Mouse (Mus musculus) monocyte, adult 2 months (primary cell): Measurements from ENCODE around the gene Thap12.
A peak's percentile ranks its signal among the peaks of the same experiment; 100 is the strongest.

Experiments used
- DNase-seq, 2 experiments: peaks; one replicate each; pipeline ENCODE4 v3.0.0; 2022; ENCODE audit warnings: low spot score in 2 of 2, low read depth in 1 of 2

Gene Thap12

DNA sequence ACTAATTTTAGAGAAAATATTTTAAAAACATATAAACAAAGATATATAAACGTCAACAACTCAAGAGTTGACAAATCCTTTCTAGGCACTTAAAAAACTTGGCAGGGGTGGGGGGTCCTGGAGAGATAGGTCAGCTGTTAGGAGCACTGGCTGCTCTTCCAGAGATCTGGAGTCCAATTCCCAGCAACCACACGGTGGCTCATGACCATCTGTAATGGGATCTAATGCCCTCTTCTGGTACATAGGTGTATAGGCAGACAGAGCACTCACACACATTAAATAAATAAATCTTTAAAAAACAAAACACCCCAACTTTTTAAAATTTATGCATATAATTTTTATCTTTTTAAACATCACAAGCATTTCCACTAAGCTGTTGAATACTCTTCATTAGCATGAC, 5.4 kb upstream of the Thap12 start:
- no peak for DNase-seq

DNA sequence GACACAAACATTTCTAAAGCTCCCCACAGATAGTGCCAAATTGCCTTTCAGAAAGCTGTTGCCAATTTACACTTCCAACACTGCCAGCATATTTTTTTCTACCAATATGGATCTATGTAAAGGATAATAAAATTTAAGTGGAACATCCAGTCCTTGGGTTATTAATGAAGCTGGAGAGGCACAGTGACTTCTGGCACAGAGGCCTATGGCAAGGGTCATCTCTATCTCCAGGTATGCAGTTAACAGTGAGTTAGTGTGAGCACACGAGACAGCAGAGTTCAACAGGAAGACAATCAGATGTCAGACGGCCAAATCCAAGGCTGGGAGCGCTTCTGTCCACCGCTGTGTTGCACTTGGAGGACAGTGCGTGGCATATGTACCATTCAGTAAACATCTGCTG, 4.9 kb upstream of the Thap12 start:
- no peak for DNase-seq

DNA sequence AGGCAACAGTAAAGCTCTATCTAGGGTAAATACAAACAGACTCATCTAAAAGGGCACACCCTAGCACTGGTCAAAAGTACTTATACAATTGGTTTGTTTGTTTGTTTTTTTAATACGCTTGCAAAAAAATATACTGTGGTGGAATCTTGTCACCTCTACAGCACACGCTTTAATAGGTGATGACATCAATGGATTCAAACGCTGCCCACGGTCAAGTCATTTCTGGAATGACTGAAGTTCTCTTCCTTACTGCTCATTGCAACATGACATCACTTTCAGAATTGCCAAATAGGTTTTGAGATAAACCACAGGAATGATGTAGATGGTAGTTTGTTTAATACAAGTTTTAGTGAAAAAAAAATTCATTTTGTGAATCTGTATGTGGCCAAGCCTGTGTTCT, 4.3 kb upstream of the Thap12 start:
- no peak for DNase-seq

DNA sequence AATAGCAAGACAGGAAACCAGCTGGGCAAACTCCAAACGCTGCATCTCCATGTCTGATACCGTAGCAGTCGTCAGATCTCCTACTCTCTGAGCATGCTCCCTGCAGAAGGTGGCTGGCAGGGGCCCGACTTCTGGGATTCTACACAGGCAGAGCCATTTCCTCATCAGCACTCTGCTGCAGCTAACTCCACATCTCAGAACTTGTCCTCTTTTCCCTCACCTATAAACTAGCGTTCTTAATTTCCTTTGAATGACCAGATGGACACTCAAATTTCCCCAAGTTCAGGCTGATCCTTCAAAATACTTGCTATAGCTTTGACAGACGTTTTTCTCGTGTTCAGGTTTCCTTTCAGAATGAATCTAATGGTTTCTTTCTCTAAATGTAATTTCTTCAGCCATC, 1.1 kb upstream of the Thap12 start:
- no peak for DNase-seq

DNA sequence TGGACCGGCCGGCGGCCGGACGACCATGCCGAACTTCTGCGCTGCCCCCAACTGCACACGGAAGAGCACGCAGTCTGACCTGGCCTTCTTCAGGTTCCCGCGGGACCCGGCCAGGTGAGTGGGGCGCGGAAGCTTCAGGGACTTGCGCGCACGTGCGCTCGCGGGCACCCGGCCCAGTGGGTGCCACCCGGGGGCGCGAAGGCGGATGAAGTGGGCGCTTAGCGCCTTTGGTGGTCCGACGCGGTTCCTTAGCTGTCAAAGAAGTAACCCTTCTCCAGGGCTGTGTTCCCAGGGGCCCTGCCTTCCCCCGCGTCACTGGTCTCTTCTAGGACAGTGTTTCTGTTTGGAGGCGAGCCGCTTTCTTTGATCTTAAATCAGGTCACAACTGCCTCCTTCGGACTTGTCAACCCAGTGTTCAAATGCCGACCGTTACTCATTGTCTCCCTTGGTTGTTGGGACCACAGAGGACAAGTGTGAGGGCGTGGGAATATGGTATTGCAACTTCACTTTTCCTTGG, 520 bp downstream of the Thap12 start:
- no peak for DNase-seq

DNA sequence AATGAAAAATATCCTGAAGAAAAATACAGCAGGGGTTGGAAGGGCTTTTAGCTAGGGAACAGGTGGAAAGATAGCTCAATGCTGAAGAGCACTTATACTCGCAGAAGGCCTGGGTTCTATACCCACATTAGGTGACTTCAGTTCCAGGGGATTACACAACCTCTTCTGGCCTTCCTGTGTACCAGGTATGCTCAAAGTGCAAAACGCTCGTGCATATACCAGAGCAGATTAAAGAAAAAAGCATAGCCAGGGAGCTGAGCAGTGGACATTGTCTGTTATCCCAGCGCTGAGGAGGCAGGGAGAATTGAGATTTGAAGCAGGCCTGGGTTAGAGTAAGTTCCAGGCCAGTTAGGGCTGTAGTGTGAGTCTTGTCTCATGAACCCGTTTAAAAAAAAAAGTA, 1.4 kb downstream of the Thap12 start:
- no peak for DNase-seq

DNA sequence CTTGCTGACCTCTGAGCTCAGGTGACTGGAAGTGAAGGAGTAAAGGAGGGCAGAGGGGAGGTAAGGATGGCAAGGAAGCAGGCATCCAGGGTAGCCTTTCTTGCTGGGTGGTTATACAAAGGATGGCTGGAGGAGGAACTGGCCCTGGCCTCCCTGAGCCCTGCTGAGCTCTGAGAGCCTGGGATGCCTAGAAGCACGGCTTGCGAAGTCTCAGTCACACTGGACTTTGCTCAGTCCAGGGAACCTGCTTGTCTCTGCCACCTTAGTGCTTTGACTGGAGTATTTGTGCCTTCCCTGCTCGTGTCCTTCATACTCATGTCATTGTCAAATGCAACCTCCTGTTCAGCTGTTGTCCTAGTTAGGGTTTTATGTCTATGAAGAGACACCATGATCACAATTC, 10.8 kb downstream of the Thap12 start:
- DNase-seq = no peak

DNA sequence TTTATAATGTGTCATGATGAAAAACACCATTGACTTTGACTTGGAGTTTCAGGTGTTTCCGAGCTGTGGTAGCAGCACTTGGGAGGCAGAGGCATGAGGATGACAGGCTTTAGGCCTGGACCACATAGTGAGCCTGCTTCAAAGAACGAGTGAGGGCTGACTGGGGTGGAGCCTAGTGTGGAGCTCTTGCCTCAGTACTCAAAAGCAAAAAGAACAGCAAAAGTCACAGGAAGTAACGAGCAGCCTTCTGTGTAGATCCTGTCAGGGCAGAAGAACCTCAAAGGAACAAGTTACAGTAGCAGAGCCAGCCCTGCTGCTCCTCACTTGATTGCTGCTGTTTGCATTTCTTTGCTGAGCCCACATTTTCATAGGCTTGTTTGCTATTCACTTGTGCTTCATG, 14.5 kb downstream of the Thap12 start:
- DNase-seq = no peak

DNA sequence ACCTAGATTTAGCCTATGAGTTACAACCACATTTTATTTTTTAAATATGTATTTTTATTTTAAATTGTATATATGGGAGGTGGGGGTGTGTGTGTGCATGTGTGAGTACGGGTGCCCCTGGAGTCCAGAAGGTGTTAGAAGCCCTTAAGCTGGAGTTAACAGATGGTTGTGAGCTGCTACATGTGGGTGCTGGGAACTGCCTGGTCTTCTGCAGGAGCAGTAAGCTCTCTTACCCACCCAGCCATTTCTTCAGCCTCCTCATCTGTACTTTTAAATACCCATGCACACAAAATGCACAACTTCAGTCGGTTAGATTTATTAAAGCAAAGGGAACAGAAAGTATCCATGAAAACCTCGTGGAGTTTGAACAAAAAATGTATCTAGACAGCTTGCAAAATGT, 16.9 kb downstream of the Thap12 start:
- DNase-seq = no peak

DNA sequence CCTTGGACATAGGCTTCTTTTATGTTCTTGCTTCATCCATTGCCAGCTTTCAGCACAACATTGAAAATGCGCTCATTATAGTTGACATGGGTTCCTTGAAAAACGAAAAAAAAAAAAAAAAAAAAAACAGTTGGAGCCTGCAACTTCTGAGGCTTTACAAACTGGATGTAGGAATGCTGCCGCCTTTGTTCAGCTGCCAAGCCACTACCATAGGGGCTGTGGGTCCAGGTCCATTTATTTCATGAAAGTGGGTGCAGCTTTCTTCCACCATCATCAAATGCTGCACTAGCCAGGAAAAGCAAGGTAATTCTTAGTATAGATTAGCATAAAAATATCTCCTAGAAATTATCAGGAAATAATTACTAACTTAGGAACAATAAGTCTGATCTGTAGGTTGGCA, 17.8 kb downstream of the Thap12 start:
- DNase-seq = no peak

DNA sequence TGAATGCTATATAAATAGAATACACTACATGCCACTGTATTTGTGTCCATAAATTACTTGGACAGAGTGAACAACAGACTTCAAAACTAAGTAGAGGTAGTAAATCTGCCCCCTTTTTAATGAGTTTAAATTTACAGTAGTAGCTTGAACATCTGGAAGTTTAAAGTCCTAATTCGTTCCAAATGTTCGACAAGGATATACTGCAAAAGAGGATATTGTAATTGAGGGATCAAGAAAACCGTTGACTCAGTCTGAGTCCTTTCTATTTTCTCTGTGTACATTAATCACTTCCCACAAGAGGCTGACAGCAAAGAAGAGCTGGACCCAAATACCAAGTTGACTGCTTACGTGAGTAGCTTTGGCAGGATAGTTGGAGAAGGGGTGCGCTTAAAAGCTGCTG, 18.3 kb downstream of the Thap12 start:
- DNase-seq = no peak

DNA sequence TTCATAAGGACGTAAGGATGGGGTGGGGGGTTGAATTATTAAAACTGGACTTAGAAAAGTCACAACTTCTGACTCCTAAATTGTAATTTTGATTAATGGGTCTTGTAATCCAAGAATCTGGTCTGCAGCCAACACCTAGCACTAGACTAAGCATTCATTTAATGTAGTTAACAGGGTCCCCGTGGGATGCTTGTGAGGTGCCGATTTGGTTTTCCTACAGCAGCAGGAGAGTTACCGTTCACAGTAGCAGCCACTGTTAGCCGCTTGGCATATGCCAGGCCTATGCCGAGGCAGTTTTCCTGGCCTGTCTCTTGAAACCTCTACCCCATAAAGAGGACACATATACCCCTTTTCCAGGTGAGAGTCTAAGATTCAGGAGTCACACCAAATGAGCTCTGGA, 18.7 kb downstream of the Thap12 start:
- no peak for DNase-seq

DNA sequence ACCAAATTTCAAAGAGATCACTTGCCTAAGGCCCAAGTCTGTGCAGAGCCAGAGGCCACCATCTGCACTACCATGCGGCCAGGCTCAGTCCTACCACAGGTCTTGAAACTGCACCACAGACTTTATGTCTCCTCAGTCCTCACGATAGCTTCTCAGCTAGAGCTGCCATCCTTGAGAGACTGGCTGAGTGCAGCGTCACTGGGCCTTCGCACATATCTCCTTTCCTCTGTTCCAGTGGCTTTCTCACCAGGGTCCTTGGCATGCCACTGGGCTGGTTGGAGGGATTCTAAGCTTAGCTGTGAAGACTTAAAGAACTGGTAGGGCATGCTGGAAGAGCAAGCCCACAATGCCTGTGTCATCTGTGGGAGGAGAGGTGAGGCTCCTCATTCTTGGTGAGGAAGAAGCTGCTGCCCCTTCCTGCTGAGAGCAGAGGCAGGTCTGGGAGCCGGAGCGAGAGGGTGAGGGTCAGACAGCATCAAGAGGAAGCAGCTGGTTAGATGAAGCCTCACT, 22.8 kb downstream of the Thap12 start:
- DNase-seq = no peak

DNA sequence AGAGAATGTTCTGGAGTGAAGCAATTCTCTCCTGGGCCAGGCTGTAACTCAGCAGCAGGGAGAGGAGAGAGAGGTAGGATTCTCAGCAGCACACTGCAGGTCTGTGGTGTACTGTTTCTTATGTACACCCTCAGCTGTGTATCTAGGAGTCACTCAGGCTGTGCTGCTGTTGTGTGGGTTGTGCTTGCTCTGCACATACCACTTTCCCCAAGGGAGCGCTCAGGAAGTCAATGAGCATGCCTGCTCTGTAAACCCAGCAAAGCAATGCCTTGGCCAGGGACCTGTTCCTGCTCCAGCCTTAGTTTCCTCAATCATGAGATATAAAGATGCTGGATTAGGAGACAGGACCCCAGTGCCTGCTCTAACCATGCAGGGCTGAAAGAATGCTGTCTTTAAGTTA, 25.1 kb downstream of the Thap12 start:
- no peak for DNase-seq

DNA sequence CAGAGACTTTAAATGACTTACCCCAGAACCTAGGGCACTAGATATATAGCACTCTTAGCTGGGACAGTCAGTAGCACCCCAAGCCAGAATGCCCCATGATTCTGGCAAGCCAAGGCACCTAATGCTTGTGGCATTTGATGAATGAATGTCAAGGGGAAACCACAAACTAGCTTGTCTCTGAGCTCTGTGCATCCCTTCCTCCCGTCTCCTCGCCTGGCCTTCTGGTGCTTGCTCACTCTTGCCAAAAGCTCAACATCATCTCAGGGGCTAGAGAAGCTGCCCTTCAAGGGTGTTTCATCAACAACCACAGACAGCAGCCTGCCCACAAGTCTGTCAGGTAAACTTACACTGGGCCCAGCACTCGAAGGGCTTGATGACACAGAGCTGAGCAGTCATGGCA, 25.6 kb downstream of the Thap12 start:
- no peak for DNase-seq

DNA sequence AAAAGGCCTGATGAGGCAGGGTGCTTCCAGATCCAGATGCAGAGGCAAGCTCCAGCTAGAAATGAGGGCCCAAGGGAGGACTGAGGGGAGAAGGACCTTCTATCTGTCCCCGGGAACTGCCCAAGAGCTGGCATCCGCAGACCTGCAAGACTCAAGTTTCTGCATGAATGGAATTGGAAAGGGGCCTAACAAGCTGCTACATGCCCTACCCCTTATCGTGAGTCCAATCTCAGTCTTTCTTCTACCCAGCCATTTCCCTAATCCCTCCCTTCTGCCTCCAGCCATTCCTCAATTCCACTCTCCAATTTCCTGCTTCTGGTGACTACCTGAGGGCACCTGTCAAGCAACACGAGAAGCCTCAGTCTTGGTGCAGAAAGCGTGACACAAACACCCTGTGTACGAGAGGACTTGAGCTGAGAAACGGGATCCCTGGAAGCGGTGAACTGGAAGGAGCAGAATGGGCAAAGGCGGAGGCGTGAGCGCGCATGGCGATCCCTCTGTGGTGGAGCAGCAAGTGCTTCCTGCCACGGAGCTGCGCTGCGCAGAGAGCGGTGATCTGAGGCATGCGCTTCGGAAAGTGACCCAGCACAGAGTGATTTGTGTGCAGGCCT, 26.9 kb downstream of the Thap12 start:
- no peak for DNase-seq

DNA sequence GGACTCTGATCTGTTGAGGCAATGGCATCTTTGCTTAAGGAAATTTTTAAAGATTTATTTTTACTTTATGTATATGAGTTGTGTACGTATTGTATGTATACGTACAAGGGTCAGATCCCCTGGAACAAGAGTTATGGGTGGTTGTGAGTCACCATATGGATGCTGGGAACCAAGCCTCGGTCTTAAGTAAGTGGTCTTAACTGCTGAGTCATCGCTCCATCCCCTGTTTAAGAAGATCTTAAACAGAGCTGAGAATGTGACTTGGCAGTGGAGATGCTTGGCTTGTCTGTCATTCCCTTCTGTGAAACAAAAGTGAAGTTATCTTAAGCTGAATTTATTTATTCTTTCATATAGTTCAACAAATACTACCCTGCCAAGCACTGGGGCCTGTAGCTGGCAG, 31.1 kb downstream of the Thap12 start:
- no peak for DNase-seq

DNA sequence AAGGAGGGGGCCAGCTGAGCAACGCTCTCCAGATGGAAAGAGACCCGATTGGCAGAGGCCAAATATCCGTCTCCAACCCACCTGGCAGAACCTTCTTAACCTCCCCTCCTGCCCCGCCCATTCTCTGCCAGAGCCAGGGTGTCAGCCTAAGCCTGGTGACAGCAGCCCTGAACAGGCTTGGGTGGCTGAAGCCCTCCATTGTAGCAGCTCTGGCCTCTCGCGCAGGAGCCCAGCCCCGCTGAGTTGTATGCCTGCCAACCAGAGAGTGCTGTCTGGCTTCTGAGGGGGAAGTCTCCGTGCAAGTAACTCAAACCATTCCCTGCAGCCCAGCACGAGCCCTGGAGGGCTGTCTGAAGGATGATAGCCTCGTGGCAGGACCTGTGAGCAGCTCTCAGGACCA, 32.0 kb downstream of the Thap12 start:
- DNase-seq = no peak

DNA sequence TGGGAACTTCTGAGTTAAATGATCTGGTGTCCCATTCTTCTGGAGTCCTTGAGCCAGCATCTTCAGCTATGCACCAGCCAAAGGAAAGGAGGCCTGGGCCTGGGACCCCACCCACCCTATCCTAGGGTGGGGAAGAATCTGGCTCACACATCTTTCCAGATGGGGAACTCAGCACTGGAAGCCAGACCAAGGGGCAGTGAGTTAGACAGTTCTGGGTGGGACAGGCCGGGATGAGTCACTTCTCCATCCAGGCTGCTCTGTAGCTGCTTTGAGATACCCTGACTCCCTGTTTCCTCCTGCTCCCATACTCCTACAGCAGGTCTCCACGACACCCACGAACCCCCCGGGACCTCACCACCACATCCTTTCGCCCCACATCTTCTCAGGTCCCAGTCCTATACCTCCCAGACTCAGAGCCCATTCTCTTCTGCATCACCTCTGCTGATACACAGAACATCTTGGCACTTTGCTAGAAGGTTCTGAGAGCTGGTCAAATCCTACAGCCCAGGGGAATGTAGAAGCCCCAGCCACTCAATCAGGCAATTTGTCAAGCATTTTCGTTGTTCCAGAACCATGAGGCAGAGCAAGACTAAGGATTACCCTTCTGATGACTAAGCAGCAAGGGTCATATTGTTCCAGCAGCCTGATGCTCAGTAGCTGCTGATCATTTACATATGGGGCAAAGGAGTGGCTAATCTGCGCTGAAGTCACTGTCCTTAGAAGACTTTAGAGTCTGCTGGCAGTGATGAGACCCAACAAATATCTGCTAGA, 34.1 kb downstream of the Thap12 start:
- DNase-seq = no peak

DNA sequence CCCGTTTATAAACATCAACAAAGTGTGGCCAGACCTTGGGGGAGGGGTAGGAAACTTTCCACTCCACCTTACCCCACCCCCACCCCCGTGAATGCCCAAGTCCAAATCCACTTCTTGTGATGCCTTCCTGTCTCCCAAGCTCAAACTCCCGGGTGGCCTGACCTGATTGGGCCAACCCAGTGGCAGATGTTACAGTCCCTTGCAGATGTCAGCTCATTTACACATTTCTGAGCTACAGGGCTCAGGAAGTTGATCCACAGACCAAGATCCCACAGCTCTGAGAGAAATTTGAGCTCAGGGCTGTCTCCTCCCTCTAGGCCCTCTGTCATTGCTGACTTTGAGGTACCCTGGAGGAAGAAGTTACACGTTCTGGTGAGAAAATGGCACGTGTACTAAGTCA, 37.5 kb downstream of the Thap12 start:
- no peak for DNase-seq

DNA sequence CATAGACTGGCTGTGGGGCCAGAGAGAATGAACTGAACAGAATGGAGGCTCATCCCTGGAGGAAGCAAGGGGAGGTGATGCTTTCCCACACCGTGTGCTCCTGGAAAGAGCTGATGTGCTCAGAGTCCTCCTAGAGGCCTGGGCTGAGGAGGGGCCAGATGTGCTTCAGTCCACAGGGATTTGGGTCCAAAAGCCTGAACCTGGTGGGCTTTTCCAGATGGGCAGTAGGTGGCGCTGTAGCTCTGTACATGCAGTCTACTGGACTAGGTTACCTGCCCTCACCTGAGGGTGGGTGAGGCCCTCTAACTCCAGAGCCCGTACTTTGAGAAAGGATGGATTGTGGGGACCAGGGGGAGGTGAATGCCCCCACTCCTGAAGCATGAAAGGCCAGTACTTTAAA, 40.4 kb downstream of the Thap12 start:
- peak in 1 of 2 experiments; percentile 16 for DNase-seq

DNA sequence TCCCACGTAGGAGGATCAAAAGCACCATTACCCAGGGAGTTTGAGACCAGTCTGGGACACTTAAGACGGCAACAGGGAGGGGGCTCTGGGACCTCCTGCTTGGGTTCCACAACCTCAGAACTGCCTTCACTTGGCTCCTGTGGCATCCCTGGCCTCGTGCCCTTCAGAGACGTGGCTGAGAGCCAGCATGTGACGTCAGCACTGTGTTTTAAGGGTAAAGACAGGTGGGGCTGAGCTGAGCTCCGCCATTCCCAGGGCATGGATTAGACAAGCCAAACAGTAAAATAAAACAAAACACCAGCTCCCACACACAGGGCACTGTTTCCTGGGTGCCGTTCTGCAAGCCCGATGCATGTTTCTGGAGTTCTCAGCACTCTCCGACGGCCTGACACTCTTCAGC, 47.5 kb downstream of the Thap12 start:
- no peak for DNase-seq

DNA sequence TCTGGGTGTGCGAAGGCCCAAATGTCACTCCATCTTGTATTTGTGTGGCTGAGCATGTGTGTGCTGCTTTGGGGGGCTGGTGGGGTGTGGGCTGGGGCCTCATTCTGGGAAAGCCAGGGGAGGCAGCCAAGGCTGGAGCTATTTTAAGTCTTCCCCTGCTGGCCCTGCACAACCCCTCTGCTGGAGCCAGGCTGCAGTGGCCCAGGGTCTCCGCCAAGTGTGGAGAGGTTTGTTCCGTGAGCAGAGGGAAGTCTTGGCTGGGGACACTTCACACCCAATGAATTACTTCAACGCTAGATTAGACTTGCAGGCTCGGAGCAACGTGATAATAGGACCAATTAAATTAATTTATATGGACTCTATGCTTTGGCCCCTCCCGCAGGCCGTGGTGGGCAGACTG, 49.8 kb downstream of the Thap12 start:
- DNase-seq = no peak
